Mouse (Mus musculus): ENCODE measurements around the gene Arid1b. TPM values are rescaled to one million over a fixed set of nuclear protein-coding genes. Genes with fewer than 3 reads are reported as not detected.

The Arid1b gene
- total and polyA plus RNA-seq, 3 experiments: 6.1 to 12.4 (median 9.7) TPM

- Histone ChIP-seq H3K9me3 (replicated peaks; ENCODE audit: low read length) (no peaks in the 10 kb centered on the region), H3K79me2 (replicated peaks; ENCODE audit: control insufficient read depth, extremely low read depth, insufficient read depth, poor library complexity, severe bottlenecking) (no peaks in the 10 kb centered on the region), H3K27me3 (replicated peaks) (no peaks in the 10 kb centered on the region), H3K9ac (ENCODE audit: insufficient read depth, low read depth) (no peak overlapping the region), H3K27ac (ENCODE audit: insufficient read depth, low read depth) (no peak overlapping the region), H3K36me3 (replicated peaks in 1 of 2; ENCODE audit: control insufficient read depth in 1 of 2, insufficient read depth in 1 of 2, low read length in 1 of 2) (peaks cover 13 to 78% of the 10 kb centered on the region in 2 experiments), H3K4me2 (ENCODE audit: insufficient read depth, low read depth, poor library complexity, severe bottlenecking) (no peak overlapping the region), H3K4me3 (replicated peaks in 1 of 3; ENCODE audit: low read depth in 2 of 3, low read length in 2 of 3, poor library complexity in 1 of 3) (no peak overlapping the region), H3K4me1 (ENCODE audit: control insufficient read depth in 1 of 2, insufficient read depth in 2 of 2) (peaks cover 0 to 34% of the 10 kb centered on the region in 2 experiments; a peak in 2 of 4 replicates)
- TF ChIP-seq POLR2A (IDR thresholded peaks at IDR 0.05; ENCODE audit: low read depth, low read length) (no peak), NRF1 (IDR thresholded peaks at IDR 0.05; ENCODE audit: low read depth, low read length) (no peak), HCFC1 (IDR thresholded peaks at IDR 0.05; ENCODE audit: low read depth, low read length) (no peak), ETS1 (conservative IDR thresholded peaks at IDR 0.05; ENCODE audit: low read depth, low read length) (no peak), ZKSCAN1 (IDR thresholded peaks at IDR 0.05; ENCODE audit: borderline replicate concordance, low read depth, low read length) (no peak)
- in situ Hi-C loops (cut with MboI; ENCODE audit: low pct_ligation_motif_present, low pct_unique_long_range_greater_than_20kb, low sequenced_read_pairs) (no loop called here), dilution Hi-C loops (cut with MboI; ENCODE audit: extremely low pct_ligation_motif_present, extremely low pct_unique_long_range_greater_than_20kb, low sequenced_read_pairs) (no loop called here)
- no peak for DNase-seq (ENCODE audit: extremely low read depth)
These were observed 316.9 kb downstream of the Arid1b start for GRCm38 (mm10) chr17:5311062-5311461.

- TF ChIP-seq CHD2 (IDR thresholded peaks at IDR 0.05; ENCODE audit: low read length) (no peak), SMC3 (IDR thresholded peaks at IDR 0.05; ENCODE audit: low read depth, low read length) (no peak), GABPA (IDR thresholded peaks at IDR 0.05; ENCODE audit: insufficient replicate concordance, low read depth, low read length) (no peak), KAT2A (IDR thresholded peaks at IDR 0.05; ENCODE audit: insufficient replicate concordance, low read length) (no peak), TCF12 (IDR thresholded peaks at IDR 0.05; ENCODE audit: low read depth, low read length) (no peak), MXI1 (IDR thresholded peaks at IDR 0.05; ENCODE audit: low read depth, low read length) (no peak), ZKSCAN1 (IDR thresholded peaks at IDR 0.05; ENCODE audit: borderline replicate concordance, low read depth, low read length) (no peak), RAD21 (IDR thresholded peaks at IDR 0.05; ENCODE audit: low read depth, low read length) (no peak), ETS1 (conservative IDR thresholded peaks at IDR 0.05; ENCODE audit: low read depth, low read length) (no peak), MYC (IDR thresholded peaks at IDR 0.05; ENCODE audit: low read depth, low read length) (no peak), PAX5 (IDR thresholded peaks at IDR 0.05; ENCODE audit: low read length) (no peak), ZMIZ1 (IDR thresholded peaks at IDR 0.05; ENCODE audit: low read depth, low read length) (no peak), MAX (IDR thresholded peaks at IDR 0.05; ENCODE audit: low read length) (no peak), NRF1 (IDR thresholded peaks at IDR 0.05; ENCODE audit: low read depth, low read length) (no peak), USF1 (IDR thresholded peaks at IDR 0.05; ENCODE audit: low read depth, low read length) (no peak), MAFK (IDR thresholded peaks at IDR 0.05; ENCODE audit: insufficient replicate concordance, low read length) (no peak), USF2 (conservative IDR thresholded peaks at IDR 0.05; ENCODE audit: low read depth, low read length) (no peak), MAZ (IDR thresholded peaks at IDR 0.05; ENCODE audit: low read depth, low read length) (no peak)
- Histone ChIP-seq H3K4me1 (ENCODE audit: control insufficient read depth in 1 of 2, insufficient read depth in 2 of 2) (peaks cover 0 to 43% of the 10 kb centered on the region in 2 experiments; a peak in 2 of 4 replicates), H3K9me3 (replicated peaks; ENCODE audit: low read length) (no peaks in the 10 kb centered on the region), H3K27ac (ENCODE audit: insufficient read depth, low read depth) (no peak overlapping the region), H3K36me3 (replicated peaks in 1 of 2; ENCODE audit: control insufficient read depth in 1 of 2, insufficient read depth in 1 of 2, low read length in 1 of 2) (peaks cover 8 to 79% of the 10 kb centered on the region in 2 experiments), H3K4me2 (ENCODE audit: insufficient read depth, low read depth, poor library complexity, severe bottlenecking) (no peak overlapping the region), H3K9ac (ENCODE audit: insufficient read depth, low read depth) (no peak overlapping the region), H3K79me2 (replicated peaks; ENCODE audit: control insufficient read depth, extremely low read depth, insufficient read depth, poor library complexity, severe bottlenecking) (no peaks in the 10 kb centered on the region), H3K4me3 (replicated peaks in 1 of 3; ENCODE audit: low read depth in 2 of 3, low read length in 2 of 3, poor library complexity in 1 of 3) (no peak overlapping the region), H3K27me3 (replicated peaks) (no peaks in the 10 kb centered on the region)
- no peak for DNase-seq (ENCODE audit: extremely low read depth)
- in situ Hi-C loops (cut with MboI; ENCODE audit: low pct_ligation_motif_present, low pct_unique_long_range_greater_than_20kb, low sequenced_read_pairs) (no loop called here), dilution Hi-C loops (cut with MboI; ENCODE audit: extremely low pct_ligation_motif_present, extremely low pct_unique_long_range_greater_than_20kb, low sequenced_read_pairs) (no loop called here)
These were observed 318.2 kb downstream of the Arid1b start for GRCm38 (mm10) chr17:5312307-5312706.

Measured in CH12.LX (cell line).